Mouse (Mus musculus): Measurements from ENCODE around the gene Gm8906. TPM values are rescaled to one million over a fixed set of nuclear protein-coding genes. Genes with fewer than 3 reads are reported as not detected.
"Not testable (repeated sequence)": the region's sequence is repeated elsewhere in the genome, so short reads cannot be mapped to it uniquely, and the experiment has no call there.

The Gm8906 gene
- polyA plus RNA-seq (2015; fragmentation: Nextera tagmentation; extraction: Ambion mirVana): not detected in 2 replicates

- not testable (repeated sequence) for H3K9me3 ChIP-seq; H3K27ac ChIP-seq; H3K27me3 ChIP-seq (replicated peaks); H3K4me1 ChIP-seq; H3K36me3 ChIP-seq; H3K4me2 ChIP-seq; ATAC-seq (ENCODE audit: insufficient read depth, low FRiP score, low read depth); H3K4me3 ChIP-seq (replicated peaks); H3K9ac ChIP-seq
- WGBS: 64% methylated on average over 2 of the region's 3 CpGs
Observed at GRCm38 (mm10) chr5:11502385-11502784, at the start of gene Gm8906. Gene Gm8906, plus strand, starts transcription at chr5:11502685.

Other genes starting within 250 kb of the Gm8906 start
- gene Gm8890, start 246.7 kb upstream of the Gm8906 start, polyA plus RNA-seq (2015; fragmentation: Nextera tagmentation; extraction: Ambion mirVana): not detected in 2 replicates
- not detected in 2 replicates for gene Speer1, start 161.2 kb upstream of the Gm8906 start, polyA plus RNA-seq (2015; fragmentation: Nextera tagmentation; extraction: Ambion mirVana)
- gene Gm8897, start 86.3 kb upstream of the Gm8906 start, polyA plus RNA-seq (2015; fragmentation: Nextera tagmentation; extraction: Ambion mirVana): not detected in 2 replicates
- gene Gm6460, start 92.2 kb downstream of the Gm8906 start, polyA plus RNA-seq (2015; fragmentation: Nextera tagmentation; extraction: Ambion mirVana): not detected in 2 replicates
- not detected in 2 replicates for gene Gm8922, start 179.3 kb downstream of the Gm8906 start, polyA plus RNA-seq (2015; fragmentation: Nextera tagmentation; extraction: Ambion mirVana)